Mouse (Mus musculus): ENCODE results near the gene Neurl3. TPM values are rescaled to one million over a fixed set of nuclear protein-coding genes. Genes with fewer than 3 reads are reported as not detected.

Gene Neurl3
- polyA plus RNA-seq, 1 experiment from 2014 or later, result 1.6 TPM

- 88% methylated on average over 7 of the region's 7 CpGs for WGBS
- Histone ChIP-seq H3K4me2 (no peak overlapping the region), H3K9me3 (no peaks in the 10 kb centered on the region), H3K4me1 (replicated peaks) (no peaks in the 10 kb centered on the region), H3K36me3 (peaks cover 51% of the 10 kb centered on the region), H3K4me3 (no peak overlapping the region), H3K27ac (replicated peaks) (no peak overlapping the region), H3K27me3 (no peaks in the 10 kb centered on the region), H3K9ac (no peak overlapping the region)
- no peak for ATAC-seq (ENCODE audit: low FRiP score, low read depth)
Observed at GRCm38 (mm10) chr1:36230919-36231705, 43.4 kb downstream of the Neurl3 start.

GRCm38 (mm10) chr1:36228461-36228860 lies 46.0 kb downstream of the Neurl3 start:
- no peak overlapping the region for H3K9ac ChIP-seq
- no peak for ATAC-seq (ENCODE audit: low FRiP score, low read depth)

GRCm38 (mm10) chr1:36224648-36225047 lies 49.8 kb downstream of the Neurl3 start:
- H3K27me3 ChIP-seq, result no peaks in the 10 kb centered on the region
- no peak for ATAC-seq (ENCODE audit: low FRiP score, low read depth)
- H3K27ac ChIP-seq (replicated peaks), result no peak overlapping the region
- no peak overlapping the region for H3K9ac ChIP-seq
- H3K9me3 ChIP-seq, result no peaks in the 10 kb centered on the region
- no peaks in the 10 kb centered on the region for H3K4me1 ChIP-seq (replicated peaks)
- H3K4me2 ChIP-seq, result no peak overlapping the region
- WGBS, result 90% methylated on average over 3 of the region's 3 CpGs
- H3K4me3 ChIP-seq, result no peak overlapping the region
- peaks cover 60% of the 10 kb centered on the region for H3K36me3 ChIP-seq

More at GRCm38 (mm10) chr1:36228461-36228860, 46.0 kb downstream of the Neurl3 start:
- H3K9me3 ChIP-seq, result no peaks in the 10 kb centered on the region
- no peaks in the 10 kb centered on the region for H3K4me1 ChIP-seq (replicated peaks)
- H3K27ac ChIP-seq (replicated peaks), result no peak overlapping the region
- no peak overlapping the region for H3K4me3 ChIP-seq
- 89% methylated on average over 9 of the region's 9 CpGs for WGBS
- peaks cover 59% of the 10 kb centered on the region for H3K36me3 ChIP-seq
- H3K4me2 ChIP-seq, result no peak overlapping the region
- H3K27me3 ChIP-seq, result no peaks in the 10 kb centered on the region

Other genes starting within 250 kb of the Neurl3 start
- 31.0 and 31.3 TPM in 2 replicates for gene Hs6st1, start 206.3 kb downstream of the Neurl3 start, polyA plus RNA-seq (2015; fragmentation: Nextera tagmentation; extraction: Ambion mirVana)
- 44.7 and 52.1 TPM in 2 replicates for gene Uggt1, start 30.0 kb downstream of the Neurl3 start, polyA plus RNA-seq (2015; fragmentation: Nextera tagmentation; extraction: Ambion mirVana)
- gene Arid5a, start 33.1 kb upstream of the Neurl3 start, polyA plus RNA-seq (2015; fragmentation: Nextera tagmentation; extraction: Ambion mirVana), result 6.6 and 6.7 TPM in 2 replicates
- gene Kansl3, start 94.5 kb upstream of the Neurl3 start, polyA plus RNA-seq (2015; fragmentation: Nextera tagmentation; extraction: Ambion mirVana), result 37.9 and 38.9 TPM in 2 replicates
- gene Fer1l5, start 97.6 kb upstream of the Neurl3 start, polyA plus RNA-seq (2015; fragmentation: Nextera tagmentation; extraction: Ambion mirVana), result 2.4 and 2.6 TPM in 2 replicates
- 66.7 and 68.2 TPM in 2 replicates for gene Lman2l, start 170.6 kb upstream of the Neurl3 start, polyA plus RNA-seq (2015; fragmentation: Nextera tagmentation; extraction: Ambion mirVana)
- 10.8 TPM in 2 replicates for gene Cnnm4, start 196.9 kb upstream of the Neurl3 start, polyA plus RNA-seq (2015; fragmentation: Nextera tagmentation; extraction: Ambion mirVana)
- gene Cnnm3, start 237.2 kb upstream of the Neurl3 start, polyA plus RNA-seq (2015; fragmentation: Nextera tagmentation; extraction: Ambion mirVana), result 6.0 and 6.5 TPM in 2 replicates

Data from hindbrain, embryonic 15.5 days (tissue).